Mouse (Mus musculus) liver, postnatal 0 days (tissue): ENCODE measurements around the gene Fpr1. TPM values are rescaled to one million over a fixed set of nuclear protein-coding genes. Genes with fewer than 3 reads are reported as not detected.
A peak's percentile ranks its signal among the peaks of the same experiment; 100 is the strongest.

Source experiments
- ATAC-seq: fragments of 200-750 bp; cut with Nextera tagmentation; 2 replicates; pipeline ENCODE4 v1.8.0; 2017; ENCODE audit warnings: mild to moderate bottlenecking, moderate library complexity
- DNase-seq: peaks from one replicate; pipeline ENCODE4 v3.0.0-alpha.2; 2016
- H3K27ac ChIP-seq: fragments of 300-500 bp; sonication (generic); 2 replicates; pipeline ENCODE4 v1.5.1; 2014; ENCODE audit warnings: antibody characterized with exemption, moderate library complexity, mild to moderate bottlenecking, low read depth
- H3K27me3 ChIP-seq: fragments of 300-500 bp; sonication (generic); 2 replicates; pipeline ENCODE4 v1.6.1; 2014; ENCODE audit warnings: low read length, control low read depth, mixed read lengths; ENCODE audit not compliant: insufficient read depth
- H3K36me3 ChIP-seq: fragments of 300-500 bp; sonication (generic); replicated peaks from 2 replicates; pipeline ENCODE4 v1.6.1; 2014; ENCODE audit warnings: mild to moderate bottlenecking, control low read depth, low read length, moderate library complexity, mixed read lengths; ENCODE audit not compliant: insufficient read depth
- H3K4me1 ChIP-seq: fragments of 300-500 bp; sonication (generic); 2 replicates; pipeline ENCODE4 v1.6.1; 2014; ENCODE audit warnings: antibody characterized with exemption, mild to moderate bottlenecking, control low read depth; ENCODE audit not compliant: insufficient read depth
- H3K4me2 ChIP-seq: fragments of 300-500 bp; sonication (generic); 2 replicates; pipeline ENCODE4 v1.6.1; 2014; ENCODE audit warnings: low read depth, mild to moderate bottlenecking, low read length, moderate library complexity, mixed read lengths
- H3K4me3 ChIP-seq: fragments of 300-500 bp; sonication (generic); 2 replicates; pipeline ENCODE4 v1.5.1; 2014; ENCODE audit warnings: low read depth, low read length
- H3K9ac ChIP-seq: fragments of 300-500 bp; sonication (generic); replicated peaks from 2 replicates; pipeline ENCODE4 v1.6.1; 2014; ENCODE audit warnings: mild to moderate bottlenecking, moderate library complexity
- H3K9me3 ChIP-seq: fragments of 300-500 bp; sonication (generic); 2 replicates; pipeline ENCODE4 v1.6.1; 2016; ENCODE audit warnings: mild to moderate bottlenecking, control low read depth, low read length, mixed read lengths
- CTCF ChIP-seq: sonication (generic); IDR thresholded peaks from 2 replicates; pipeline ENCODE4 v1.5.1; 2016; ENCODE audit warnings: antibody characterized with exemption, low read depth
- EP300 ChIP-seq: IDR thresholded peaks from 2 replicates; pipeline ENCODE4 v1.6.1; 2016; ENCODE audit warnings: antibody characterized with exemption, low read depth, mild to moderate bottlenecking
- WGBS: fragments of 180-500 bp; shearing (Covaris S2); extraction: QIAGEN DNeasy Blood & Tissue Kit; methylation state at CpG from one replicate; pipeline ENCODE4 v1.1.7; 2014; ENCODE audit not compliant: insufficient replicate concordance; 5-methylcytosine and 5-hydroxymethylcytosine counted together
- polyA plus RNA-seq: library from polyadenylated mRNA; unstranded; fragments of >200 nt; fragmentation: Nextera tagmentation; extraction: Ambion mirVana; gene quantifications from 2 replicates; pipeline ENCODE4 v1.2.1, GENCODE M21; 2015

The Fpr1 gene
- polyA plus RNA-seq, 1 experiment from 2014 or later = 13.7 TPM

DNA sequence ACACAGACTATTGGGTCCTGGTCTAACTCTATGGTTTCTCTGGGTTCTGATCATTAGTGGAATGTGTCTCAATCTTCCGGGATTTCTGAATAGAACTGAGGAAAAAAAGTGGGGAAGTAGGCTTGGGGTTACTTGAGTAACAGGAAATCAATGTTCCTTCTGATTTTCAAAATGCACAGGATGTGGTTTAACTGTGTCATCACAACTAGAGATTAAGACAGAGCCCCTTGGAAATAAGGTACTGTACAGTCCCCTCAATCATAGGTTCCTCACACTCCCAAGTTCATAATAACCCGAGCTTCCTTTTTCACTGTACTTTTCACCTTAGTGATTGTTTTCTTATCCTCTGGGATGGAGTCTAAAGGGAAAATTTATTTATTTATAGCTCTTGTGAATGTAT lies 12.0 kb downstream of the Fpr1 start:
- no peaks in the 10 kb centered on the region for H3K27me3 ChIP-seq
- TF ChIP-seq EP300 = peak; percentile 77
- no peak for TF ChIP-seq CTCF
- H3K36me3 ChIP-seq = no peaks in the 10 kb centered on the region
- H3K4me3 ChIP-seq = no peak overlapping the region
- ATAC-seq = peak; percentile 68
- H3K4me2 ChIP-seq = no peak overlapping the region
- H3K9me3 ChIP-seq = no peaks in the 10 kb centered on the region
- 31% methylated on average over 2 of the region's 2 CpGs for WGBS
- 0 out of 2 replicates have a peak, but pooled peaks cover 4% of the 10 kb centered on the region for H3K4me1 ChIP-seq
- peak overlapping the region; percentile 56 for H3K27ac ChIP-seq
- no peak overlapping the region for H3K9ac ChIP-seq
- no peak for DNase-seq

DNA sequence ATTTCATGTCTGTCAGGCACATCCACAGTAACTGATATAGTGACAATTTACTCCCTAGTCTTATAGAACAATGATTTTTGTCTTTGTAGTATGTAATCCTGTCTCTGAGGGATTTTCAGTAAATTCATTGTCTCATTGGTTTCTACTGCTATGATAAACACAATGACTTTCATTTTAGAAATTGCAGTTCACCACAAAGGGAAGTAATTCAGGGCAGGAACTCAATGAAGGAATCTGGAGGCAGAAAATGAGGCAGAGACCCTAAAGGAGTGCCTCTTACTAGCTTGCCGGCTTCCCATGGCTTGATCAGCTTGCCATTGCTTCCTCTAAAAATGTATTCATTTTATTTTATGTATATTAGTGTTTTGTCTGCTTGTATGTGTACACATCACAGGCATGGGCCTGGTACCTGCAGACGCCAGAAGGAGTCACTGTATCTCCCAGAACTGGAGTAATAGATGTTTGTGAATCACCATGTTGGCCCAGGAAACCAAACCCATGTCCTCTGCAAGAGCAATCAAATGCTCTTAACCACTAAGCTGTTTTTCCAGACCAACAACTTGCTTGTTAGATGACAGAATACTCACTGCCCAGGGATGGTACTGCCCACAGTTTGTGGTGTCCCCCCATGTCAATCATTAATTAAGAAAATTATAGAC lies 12.7 kb downstream of the Fpr1 start:
- 32% methylated on average over 2 of the region's 2 CpGs for WGBS
- H3K27ac ChIP-seq = peak overlapping the region; percentile 56
- ATAC-seq = no peak
- no peaks in the 10 kb centered on the region for H3K36me3 ChIP-seq
- no peaks in the 10 kb centered on the region for H3K27me3 ChIP-seq
- no peaks in the 10 kb centered on the region for H3K9me3 ChIP-seq
- DNase-seq = no peak
- no peak for TF ChIP-seq EP300
- no peak for TF ChIP-seq CTCF
- H3K4me1 ChIP-seq = peaks cover 7% of the 10 kb centered on the region; the same call in 1 of the 2 replicates
- no peak overlapping the region for H3K9ac ChIP-seq
- H3K4me2 ChIP-seq = 0 out of 2 replicates have a peak overlapping the region, but pooled peaks have one; percentile 16
- H3K4me3 ChIP-seq = no peak overlapping the region

DNA sequence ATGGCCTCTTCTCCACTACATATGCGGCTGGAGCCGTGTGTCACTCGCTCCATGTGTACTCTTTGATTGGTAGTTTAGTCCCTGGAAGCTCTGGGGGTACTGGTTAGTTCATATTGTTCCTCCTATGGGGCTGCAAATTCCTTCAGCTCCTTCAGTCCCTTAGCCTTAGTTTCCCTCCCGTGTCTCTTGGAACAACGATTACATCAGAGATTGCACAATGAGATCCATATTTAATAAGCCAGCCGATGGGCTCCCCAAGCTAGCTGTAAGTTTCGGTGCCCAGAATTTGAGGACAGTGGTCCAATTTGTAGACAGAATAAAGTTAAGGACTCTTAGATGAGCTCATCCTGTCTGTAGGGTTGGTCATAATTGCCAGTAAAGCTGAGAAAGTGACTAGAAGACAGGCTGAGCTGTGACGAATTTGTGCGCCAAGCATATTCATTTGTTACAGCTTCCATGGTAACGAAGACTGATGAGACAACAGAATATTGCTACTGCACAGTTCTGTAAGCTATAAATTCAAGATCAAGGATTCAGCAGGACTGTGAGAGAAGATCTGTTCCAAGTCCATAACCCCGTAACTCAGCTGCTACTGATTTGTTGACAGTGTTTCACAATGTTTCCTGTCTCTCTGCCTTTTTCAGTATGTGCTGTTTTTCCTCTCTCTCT lies 16.8 kb downstream of the Fpr1 start:
- DNase-seq = no peak
- no peak overlapping the region for H3K27ac ChIP-seq
- H3K9me3 ChIP-seq = no peaks in the 10 kb centered on the region
- H3K27me3 ChIP-seq = no peaks in the 10 kb centered on the region
- 59% methylated on average over 11 of the region's 11 CpGs for WGBS
- TF ChIP-seq CTCF = no peak
- TF ChIP-seq EP300 = no peak
- no peak overlapping the region for H3K4me3 ChIP-seq
- H3K4me1 ChIP-seq = peaks cover 15% of the 10 kb centered on the region
- no peak overlapping the region for H3K9ac ChIP-seq
- no peak overlapping the region for H3K4me2 ChIP-seq
- ATAC-seq = peak; percentile 59
- H3K36me3 ChIP-seq = no peaks in the 10 kb centered on the region

DNA sequence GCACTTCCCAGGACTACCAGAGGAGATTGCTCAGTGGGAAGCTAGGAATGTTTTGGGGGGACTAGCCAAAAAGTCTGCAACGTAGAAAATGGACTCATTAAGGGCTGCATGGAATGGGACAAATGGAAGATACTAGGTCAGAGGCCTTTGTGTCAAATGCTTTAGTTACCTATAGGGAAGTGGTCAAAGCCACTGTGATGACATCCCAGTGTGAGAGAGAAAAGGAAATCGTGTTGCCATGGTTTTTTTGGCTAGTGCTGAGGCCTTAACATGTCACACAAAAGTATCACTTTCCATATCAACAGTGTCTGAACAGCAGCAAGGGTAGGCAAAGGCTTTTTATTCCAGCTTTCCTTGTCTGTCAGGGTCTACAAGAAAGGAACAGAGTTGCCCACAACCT lies 18.6 kb downstream of the Fpr1 start:
- Histone ChIP-seq H3K4me1 (peaks cover 15% of the 10 kb centered on the region), H3K27me3 (no peaks in the 10 kb centered on the region), H3K4me3 (no peak overlapping the region), H3K4me2 (no peak overlapping the region), H3K36me3 (no peaks in the 10 kb centered on the region), H3K9me3 (no peaks in the 10 kb centered on the region), H3K9ac (no peak overlapping the region), H3K27ac (no peak overlapping the region)
- TF ChIP-seq CTCF (no peak), EP300 (no peak)
- ATAC-seq (peak; percentile 51; the same call in 1 of the 2 replicates), DNase-seq (no peak)
- 40% methylated on average over 2 of the region's 2 CpGs for WGBS

GRCm38 (mm10) chr17:17862360-17862759 lies 21.4 kb downstream of the Fpr1 start:
- H3K36me3 ChIP-seq = no peaks in the 10 kb centered on the region
- H3K9me3 ChIP-seq = no peaks in the 10 kb centered on the region
- H3K4me3 ChIP-seq = no peak overlapping the region
- no peak overlapping the region for H3K4me2 ChIP-seq
- DNase-seq (no peak), ATAC-seq (no peak)
- no peak overlapping the region for H3K9ac ChIP-seq
- WGBS = 42% methylated on average over 1 of the region's 1 CpGs
- H3K27me3 ChIP-seq = no peaks in the 10 kb centered on the region
- H3K4me1 ChIP-seq = peaks cover 15% of the 10 kb centered on the region
- H3K27ac ChIP-seq = no peak overlapping the region
- TF ChIP-seq CTCF (no peak), EP300 (no peak)

DNA sequence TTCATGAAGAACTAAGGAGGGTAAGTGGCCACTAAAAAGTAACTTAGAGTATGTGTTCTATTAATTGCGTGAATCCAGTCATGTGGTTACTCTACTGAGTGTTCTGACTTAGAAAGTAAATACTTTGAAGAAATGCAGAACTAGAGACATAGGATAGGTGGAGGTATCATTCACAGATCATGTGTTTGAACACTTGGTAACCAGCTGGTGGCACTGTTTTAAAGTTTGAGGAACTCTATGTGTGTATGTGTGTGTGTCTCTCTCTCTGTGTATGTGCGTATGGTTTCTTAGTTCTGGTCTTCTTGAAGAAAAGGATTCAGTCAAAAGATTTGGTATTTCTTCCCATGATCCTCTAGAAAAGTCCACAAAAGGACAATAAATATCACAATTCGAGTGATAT lies 23.6 kb downstream of the Fpr1 start:
- TF ChIP-seq EP300 = no peak
- TF ChIP-seq CTCF = peak; percentile 49
- no peaks in the 10 kb centered on the region for H3K9me3 ChIP-seq
- no peak overlapping the region for H3K4me2 ChIP-seq
- H3K4me1 ChIP-seq = peaks cover 4% of the 10 kb centered on the region
- H3K4me3 ChIP-seq = no peak overlapping the region
- WGBS = 63% methylated on average over 3 of the region's 3 CpGs
- no peak overlapping the region for H3K9ac ChIP-seq
- ATAC-seq (no peak), DNase-seq (no peak)
- H3K27ac ChIP-seq = no peak overlapping the region
- H3K27me3 ChIP-seq = no peaks in the 10 kb centered on the region
- H3K36me3 ChIP-seq = no peaks in the 10 kb centered on the region
